Mouse (Mus musculus): ENCODE data around the gene Pias4. TPM values are rescaled to one million over a fixed set of nuclear protein-coding genes. Genes with fewer than 3 reads are reported as not detected.

Gene Pias4
- total and polyA plus RNA-seq, 3 experiments: 21.0 to 40.4 TPM; not detected in 1

GRCm38 (mm10) chr10:81135831-81136705, 31.7 kb downstream of the Pias4 start:
- H3K4me3 ChIP-seq (ENCODE audit: control insufficient read depth in 1 of 2, insufficient read depth in 1 of 2, low read depth in 2 of 2, low read length in 2 of 2): peak overlapping the region; percentile 88 to 97
- H3K9ac ChIP-seq (ENCODE audit: control insufficient read depth, low read depth, low read length, poor library complexity, severe bottlenecking): peak overlapping the region; percentile 95
- H3K27ac ChIP-seq (ENCODE audit: control insufficient read depth, low read depth, low read length): peak overlapping the region; percentile 96
- DNase-seq (ENCODE audit: low read depth, low spot score): peak; percentile 92
- no peaks in the 10 kb centered on the region for H3K27me3 ChIP-seq (ENCODE audit: control insufficient read depth in 1 of 2, insufficient read depth in 2 of 2, low read length in 2 of 2)
- H3K9me3 ChIP-seq (replicated peaks; ENCODE audit: insufficient read depth, low read length): no peaks in the 10 kb centered on the region
- H3K36me3 ChIP-seq (ENCODE audit: control insufficient read depth in 1 of 2, insufficient read depth in 2 of 2, low read length in 2 of 2): peaks cover 0 to 12% of the 10 kb centered on the region in 2 experiments; a peak in 2 of 4 replicates
- peaks cover 2 to 12% of the 10 kb centered on the region in 2 experiments; a peak in 3 of 4 replicates for H3K4me1 ChIP-seq (ENCODE audit: control insufficient read depth in 1 of 2, insufficient read depth in 2 of 2, low read length in 2 of 2)
- peaks cover 44% of the 10 kb centered on the region for H3K79me2 ChIP-seq (ENCODE audit: control insufficient read depth, insufficient read depth, low read length, poor library complexity)
- TF ChIP-seq ZKSCAN1 (IDR thresholded peaks at IDR 0.05; ENCODE audit: low read depth, low read length) (no peak), TCF12 (IDR thresholded peaks at IDR 0.05; ENCODE audit: low read depth, low read length) (peak; percentile 86), EP300 (IDR thresholded peaks at IDR 0.05; ENCODE audit: low read depth in 1 of 2, low read length in 2 of 2) (peak in 1 of 2 experiments; percentile 86; a peak in 3 of 4 replicates), NRF1 (IDR thresholded peaks at IDR 0.05; ENCODE audit: insufficient read depth, low read depth, low read length, poor library complexity, severe bottlenecking) (peak; percentile 42; the same call in 1 of the 2 replicates), USF2 (IDR thresholded peaks at IDR 0.05; ENCODE audit: borderline replicate concordance in 1 of 2, insufficient read depth in 1 of 2, low read depth in 1 of 2, low read length in 2 of 2) (no peak), TBP (IDR thresholded peaks at IDR 0.05; ENCODE audit: low read depth, low read length) (peak; percentile 41; the same call in 1 of the 2 replicates), CHD2 (IDR thresholded peaks at IDR 0.05; ENCODE audit: low read length) (no peak), HCFC1 (IDR thresholded peaks at IDR 0.05; ENCODE audit: low read depth, low read length) (peak; percentile 70; the same call in 1 of the 2 replicates), POLR2AphosphoS2 (IDR thresholded peaks at IDR 0.05; ENCODE audit: low read length) (peak; percentile 71), MXI1 (IDR thresholded peaks at IDR 0.05; ENCODE audit: low read depth, low read length) (peak; percentile 69), MYB (IDR thresholded peaks at IDR 0.05; ENCODE audit: low read depth, low read length) (no peak), MAX (IDR thresholded peaks at IDR 0.05; ENCODE audit: low read length) (no peak), MYC (IDR thresholded peaks at IDR 0.05; ENCODE audit: low read depth, low read length) (peak; percentile 18; the same call in 1 of the 2 replicates), E2F4 (IDR thresholded peaks at IDR 0.05; ENCODE audit: borderline replicate concordance, low read depth, low read length) (no peak), BHLHE40 (IDR thresholded peaks at IDR 0.05; ENCODE audit: borderline replicate concordance, low read depth, low read length) (peak; percentile 80), KAT2A (conservative IDR thresholded peaks at IDR 0.05; ENCODE audit: low read depth, low read length) (0 out of 2 replicates have a peak, but pooled peaks have one; percentile 32), TAL1 (IDR thresholded peaks at IDR 0.05; ENCODE audit: low read length) (no peak; the same call in 1 of the 2 replicates), ZC3H11A (IDR thresholded peaks at IDR 0.05; ENCODE audit: low read depth, low read length) (no peak), USF1 (IDR thresholded peaks at IDR 0.05; ENCODE audit: low read depth, low read length) (no peak; the same call in 1 of the 2 replicates), RAD21 (IDR thresholded peaks at IDR 0.05; ENCODE audit: low read depth, low read length) (no peak), JUND (IDR thresholded peaks at IDR 0.05; ENCODE audit: low read depth, low read length) (0 out of 2 replicates have a peak, but pooled peaks have one; percentile 26), MAZ (IDR thresholded peaks at IDR 0.05; ENCODE audit: low read depth, low read length) (peak; percentile 99), UBTF (IDR thresholded peaks at IDR 0.05; ENCODE audit: borderline replicate concordance, insufficient read depth, low read depth, low read length) (no peak), ETS1 (IDR thresholded peaks at IDR 0.05; ENCODE audit: low read depth, low read length) (peak; percentile 83), GATA1 (IDR thresholded peaks at IDR 0.05; ENCODE audit: low read depth, low read length) (peak; percentile 53; the same call in 1 of the 2 replicates), RCOR1 (IDR thresholded peaks at IDR 0.05; ENCODE audit: low read depth, low read length) (0 out of 2 replicates have a peak, but pooled peaks have one; percentile 6), ZNF384 (IDR thresholded peaks at IDR 0.05; ENCODE audit: low read depth, low read length) (peak; percentile 55), MAFK (IDR thresholded peaks at IDR 0.05; ENCODE audit: borderline replicate concordance, low read depth, low read length) (no peak), NELFE (IDR thresholded peaks at IDR 0.05; ENCODE audit: low read depth, low read length) (peak; percentile 64), CTCF (IDR thresholded peaks at IDR 0.05 in 2 of 3, conservative IDR thresholded peaks at IDR 0.05 in 1 of 3; ENCODE audit: control insufficient read depth in 1 of 3, insufficient read depth in 1 of 3, low read depth in 2 of 3, low read length in 3 of 3, poor library complexity in 1 of 3, severe bottlenecking in 1 of 3) (no peak), ZMIZ1 (IDR thresholded peaks at IDR 0.05; ENCODE audit: low read depth, low read length) (no peak; the same call in 1 of the 2 replicates), CHD1 (IDR thresholded peaks at IDR 0.05; ENCODE audit: low read depth, low read length) (no peak), POLR2AphosphoS5 (IDR thresholded peaks at IDR 0.05; ENCODE audit: borderline replicate concordance, low read depth, low read length) (peak; percentile 30; the same call in 1 of the 2 replicates), POLR2A (IDR thresholded peaks at IDR 0.05; ENCODE audit: control insufficient read depth in 1 of 2, insufficient read depth in 1 of 2, low read depth in 1 of 2, low read length in 2 of 2, poor library complexity in 1 of 2) (peak; percentile 55 to 57; a peak in 2 of 4 replicates), SMC3 (IDR thresholded peaks at IDR 0.05; ENCODE audit: low read depth, low read length) (no peak)

All from MEL (cell line).